Mouse (Mus musculus) heart, embryonic 12.5 days (tissue): ENCODE measurements around the gene Vegfb. TPM values are rescaled to one million over a fixed set of nuclear protein-coding genes. Genes with fewer than 3 reads are reported as not detected.

Experiments
- ATAC-seq: fragments of 200-750 bp; cut with Nextera tagmentation; 2 replicates; pipeline ENCODE4 v1.8.0; 2017; ENCODE audit warnings: moderate TSS enrichment, moderate library complexity; ENCODE audit not compliant: insufficient number of reproducible peaks, low FRiP score
- H3K27ac ChIP-seq: fragments of 300-500 bp; sonication (generic); 2 replicates; pipeline ENCODE4 v1.5.1; 2016; ENCODE audit warnings: mild to moderate bottlenecking, moderate library complexity; ENCODE audit not compliant: poor library complexity, severe bottlenecking
- H3K27me3 ChIP-seq: fragments of 300-500 bp; sonication (generic); replicated peaks from 2 replicates; pipeline ENCODE4 v1.6.1; 2016; ENCODE audit warnings: mild to moderate bottlenecking, moderate library complexity
- H3K36me3 ChIP-seq: fragments of 300-500 bp; sonication (generic); 2 replicates; pipeline ENCODE4 v1.6.1; 2016; ENCODE audit warnings: mild to moderate bottlenecking, moderate library complexity
- H3K4me1 ChIP-seq: fragments of 300-500 bp; sonication (generic); replicated peaks from 2 replicates; pipeline ENCODE4 v1.6.1; 2016; ENCODE audit warnings: mild to moderate bottlenecking
- H3K4me2 ChIP-seq: fragments of 300-500 bp; sonication (generic); 2 replicates; pipeline ENCODE4 v1.6.1; 2016; ENCODE audit warnings: mild to moderate bottlenecking, moderate library complexity
- H3K4me3 ChIP-seq: fragments of 300-500 bp; sonication (generic); 2 replicates; pipeline ENCODE4 v1.5.1; 2016; ENCODE audit warnings: mild to moderate bottlenecking
- H3K9ac ChIP-seq: fragments of 300-500 bp; sonication (generic); 2 replicates; pipeline ENCODE4 v1.6.1; 2016; ENCODE audit warnings: mild to moderate bottlenecking, moderate library complexity
- H3K9me3 ChIP-seq: fragments of 300-500 bp; sonication (generic); replicated peaks from 2 replicates; pipeline ENCODE4 v1.6.1; 2016; ENCODE audit warnings: mild to moderate bottlenecking, moderate library complexity
- WGBS: fragments of 180-500 bp; shearing (Covaris S2); methylation state at CpG from one replicate; pipeline ENCODE4 v1.1.7; 2016; 5-methylcytosine and 5-hydroxymethylcytosine counted together
- polyA plus RNA-seq: library from polyadenylated mRNA; unstranded; fragments of >200 nt; fragmentation: Nextera tagmentation; extraction: Ambion mirVana; gene quantifications from 2 replicates; pipeline ENCODE4 v1.2.1, GENCODE M21; 2016

Vegfb gene
- polyA plus RNA-seq, 1 experiment from 2014 or later, result 136 TPM

DNA sequence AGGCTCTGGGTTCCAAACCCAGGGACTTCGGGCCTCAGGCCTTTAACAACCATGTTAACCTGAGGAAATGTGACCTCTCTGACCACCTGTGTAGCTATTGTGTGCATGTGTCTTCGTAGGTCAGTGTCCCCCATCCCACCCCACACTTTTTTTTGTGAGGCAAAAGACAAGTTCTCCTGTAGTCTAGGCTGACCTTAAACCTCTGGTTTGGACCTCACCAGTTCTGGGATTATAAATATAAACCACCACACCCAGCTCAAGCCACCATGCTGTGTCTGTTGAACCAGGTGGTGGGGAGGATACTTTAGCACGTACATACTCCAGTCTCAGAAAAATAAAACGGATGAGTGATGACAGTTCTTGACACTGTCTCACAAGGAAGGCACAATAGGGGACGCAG, 37.5 kb downstream of the Vegfb start:
- H3K4me2 ChIP-seq, result peak overlapping the region; percentile 78
- no peak for ATAC-seq
- peak overlapping the region; percentile 98 for H3K27ac ChIP-seq
- H3K36me3 ChIP-seq, result peaks cover 21% of the 10 kb centered on the region
- H3K9me3 ChIP-seq, result no peaks in the 10 kb centered on the region
- no peaks in the 10 kb centered on the region for H3K27me3 ChIP-seq
- H3K4me1 ChIP-seq, result peaks cover 32% of the 10 kb centered on the region
- H3K9ac ChIP-seq, result 0 out of 2 replicates have a peak overlapping the region, but pooled peaks have one; percentile 80
- H3K4me3 ChIP-seq, result peak overlapping the region; percentile 63
- 60% methylated on average over 5 of the region's 5 CpGs for WGBS

DNA sequence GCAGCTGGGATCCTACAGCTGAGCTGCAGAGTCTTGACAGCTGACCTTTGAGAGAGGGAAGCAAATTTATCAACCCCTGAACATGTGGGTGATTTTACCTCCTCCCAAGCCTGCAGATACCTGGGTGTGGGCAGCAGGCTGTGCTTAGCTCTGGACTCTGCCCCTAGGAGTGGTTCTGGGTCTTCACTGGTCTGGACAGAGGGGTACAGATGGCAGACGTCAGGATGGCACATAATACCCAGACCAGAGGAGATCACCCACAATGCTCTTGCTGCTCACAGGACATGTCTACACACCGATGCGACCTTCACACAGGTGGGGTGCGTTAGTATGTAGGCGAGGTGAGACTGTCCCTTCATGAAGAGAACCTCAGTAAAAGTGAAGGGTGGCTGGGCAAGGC, 37.9 kb downstream of the Vegfb start:
- Histone ChIP-seq H3K4me1 (peaks cover 28% of the 10 kb centered on the region), H3K4me2 (0 out of 2 replicates have a peak overlapping the region, but pooled peaks have one; percentile 78), H3K4me3 (no peak overlapping the region), H3K36me3 (peaks cover 19% of the 10 kb centered on the region), H3K27ac (no peak overlapping the region), H3K9ac (no peak overlapping the region), H3K27me3 (no peaks in the 10 kb centered on the region), H3K9me3 (no peaks in the 10 kb centered on the region)
- ATAC-seq, result no peak
- 92% methylated on average over 5 of the region's 5 CpGs for WGBS

DNA sequence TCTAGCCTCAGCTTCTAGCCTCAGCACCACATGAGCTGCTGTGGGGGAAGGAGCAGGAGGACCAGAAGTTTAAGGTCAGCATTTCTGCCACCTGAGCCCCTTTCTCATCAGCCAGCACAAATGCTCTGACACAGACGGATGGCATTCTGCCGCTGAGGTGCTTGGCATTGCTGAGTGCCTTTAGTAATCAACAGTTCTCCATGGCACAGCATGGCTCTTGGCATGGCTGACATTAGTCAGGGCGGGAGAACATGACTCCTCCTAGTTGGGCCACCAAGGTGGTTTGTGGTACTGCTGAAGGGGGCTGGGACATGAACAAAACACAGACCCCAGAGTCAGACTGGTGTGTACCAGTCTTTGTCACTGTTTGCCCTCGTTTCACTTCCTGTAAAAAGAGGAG, 39.3 kb downstream of the Vegfb start:
- H3K27me3 ChIP-seq, result no peaks in the 10 kb centered on the region
- H3K4me3 ChIP-seq, result no peak overlapping the region
- H3K27ac ChIP-seq, result no peak overlapping the region
- H3K9me3 ChIP-seq, result no peaks in the 10 kb centered on the region
- H3K9ac ChIP-seq, result no peak overlapping the region
- H3K4me2 ChIP-seq, result no peak overlapping the region
- H3K4me1 ChIP-seq, result peaks cover 19% of the 10 kb centered on the region
- 79% methylated on average over 4 of the region's 4 CpGs for WGBS
- peaks cover 13% of the 10 kb centered on the region for H3K36me3 ChIP-seq
- ATAC-seq, result no peak

DNA sequence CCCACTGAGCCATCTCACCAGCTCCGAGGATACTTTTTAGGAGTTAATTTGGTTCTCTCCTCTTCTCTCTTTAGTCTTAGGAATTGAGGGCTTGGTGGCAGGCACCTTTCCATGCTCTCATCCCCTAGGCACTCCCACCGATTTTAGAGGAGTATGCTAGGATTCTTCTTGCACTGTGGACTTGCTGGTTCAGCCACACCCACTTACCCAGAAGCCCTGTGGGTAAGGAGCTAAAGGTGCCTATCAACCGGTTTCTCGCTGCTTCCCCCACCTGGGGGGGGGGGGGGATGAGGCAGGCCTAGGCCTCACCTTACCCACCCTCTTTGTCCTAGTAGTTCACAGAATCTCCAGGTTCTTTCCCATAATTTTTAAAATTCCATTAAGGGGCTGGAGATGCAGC, 39.7 kb downstream of the Vegfb start:
- Histone ChIP-seq H3K36me3 (peaks cover 13% of the 10 kb centered on the region), H3K27ac (no peak overlapping the region), H3K4me2 (no peak overlapping the region), H3K9me3 (no peaks in the 10 kb centered on the region), H3K4me1 (peaks cover 19% of the 10 kb centered on the region), H3K4me3 (no peak overlapping the region), H3K9ac (no peak overlapping the region), H3K27me3 (no peaks in the 10 kb centered on the region)
- ATAC-seq, result no peak
- WGBS, result 52% methylated on average over 4 of the region's 4 CpGs

DNA sequence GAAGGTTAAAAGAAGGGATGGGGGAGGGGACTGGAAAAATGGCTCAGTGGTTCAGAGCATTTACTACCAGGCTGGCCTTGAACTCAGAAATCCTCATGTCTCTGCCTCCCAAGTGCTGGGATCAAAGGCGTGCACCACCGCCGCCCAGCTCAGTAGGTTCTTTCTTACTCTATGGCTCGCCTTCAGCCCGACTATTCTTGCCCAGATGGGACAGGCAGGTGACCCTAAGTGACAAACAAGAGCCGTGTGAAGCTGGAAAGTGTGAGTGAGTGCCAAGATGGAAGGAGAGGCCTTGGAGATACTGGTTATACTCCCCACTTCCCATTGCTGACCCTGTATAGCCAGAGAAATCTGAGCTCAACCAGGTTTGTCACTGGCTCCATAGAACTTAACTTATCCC, 43.7 kb downstream of the Vegfb start:
- peaks cover 23% of the 10 kb centered on the region for H3K4me1 ChIP-seq
- no peak overlapping the region for H3K27ac ChIP-seq
- no peak for ATAC-seq
- WGBS, result 89% methylated on average over 6 of the region's 6 CpGs
- H3K36me3 ChIP-seq, result peaks cover 13% of the 10 kb centered on the region
- no peak overlapping the region for H3K4me3 ChIP-seq
- H3K27me3 ChIP-seq, result no peaks in the 10 kb centered on the region
- H3K9me3 ChIP-seq, result no peaks in the 10 kb centered on the region
- no peak overlapping the region for H3K9ac ChIP-seq
- H3K4me2 ChIP-seq, result no peak overlapping the region

DNA sequence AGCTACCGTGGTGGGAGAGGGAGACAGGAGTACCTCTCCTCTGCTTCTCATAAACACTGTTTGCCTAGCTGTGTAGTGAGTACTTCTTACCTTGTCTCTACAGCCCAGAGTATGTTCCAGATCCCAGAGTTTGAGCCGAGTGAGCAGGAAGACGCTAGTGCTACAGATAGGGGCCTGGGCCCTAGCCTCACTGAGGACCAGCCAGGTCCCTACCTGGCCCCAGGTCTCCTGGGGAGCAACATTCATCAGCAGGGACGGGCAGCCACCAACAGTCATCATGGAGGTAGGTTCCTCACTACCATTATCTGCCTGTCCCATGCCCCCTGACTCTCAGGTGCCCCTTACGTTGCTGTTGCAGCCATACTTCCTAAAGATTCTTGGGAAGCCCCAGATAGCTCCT, 44.7 kb downstream of the Vegfb start:
- WGBS, result 30% methylated on average over 5 of the region's 5 CpGs
- no peak for ATAC-seq
- peak overlapping the region; percentile 98 for H3K4me2 ChIP-seq

DNA sequence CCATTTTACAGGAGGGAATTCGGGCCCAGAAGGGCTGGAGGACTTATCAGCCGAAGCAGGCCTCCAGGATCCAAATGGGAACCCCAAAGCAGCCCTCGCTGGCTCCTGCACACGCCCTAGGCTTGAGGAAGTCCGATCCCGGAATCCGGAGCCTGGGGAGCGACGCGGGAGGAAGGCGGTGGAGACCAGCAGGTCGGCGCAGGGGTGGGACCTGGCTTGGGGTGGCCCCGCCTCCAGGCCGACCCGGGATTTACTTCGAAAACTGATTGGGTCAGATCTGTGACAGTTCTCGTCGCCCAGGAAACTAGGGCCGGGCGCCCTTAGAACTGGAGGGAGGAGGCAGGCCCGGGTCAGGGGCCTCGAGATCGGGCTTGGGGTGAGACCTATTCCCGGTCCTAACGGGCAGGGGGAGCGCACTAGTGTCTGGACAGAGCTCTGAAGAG, 45.2 kb downstream of the Vegfb start, which contains the start of gene Gpr137:
Gpr137 (minus strand) TSS at position 232 of the 443 bp plus-strand sequence.
- Histone ChIP-seq H3K27ac (peak within 1 kb of the TSS; percentile 93), H3K4me2 (peak within 1 kb of the TSS; percentile 98), H3K4me3 (peak within 1 kb of the TSS; percentile 80), H3K4me1 (peaks cover 23% of the 10 kb centered on the region), H3K9me3 (no peaks in the 10 kb centered on the region), H3K27me3 (peaks cover 9% of the 10 kb centered on the region), H3K9ac (peak within 1 kb of the TSS; percentile 89), H3K36me3 (peaks cover 15% of the 10 kb centered on the region)
- 0% methylated on average over 27 of the region's 27 CpGs for WGBS
- ATAC-seq, result peak; percentile 92

More for the DNA sequence above, 44.7 kb downstream of the Vegfb start:
- Histone ChIP-seq H3K4me3 (peak overlapping the region; percentile 80), H3K36me3 (peaks cover 15% of the 10 kb centered on the region), H3K9ac (peak overlapping the region; percentile 89), H3K27ac (peak overlapping the region; percentile 60), H3K27me3 (peaks cover 6% of the 10 kb centered on the region), H3K4me1 (peaks cover 23% of the 10 kb centered on the region), H3K9me3 (no peaks in the 10 kb centered on the region)

DNA sequence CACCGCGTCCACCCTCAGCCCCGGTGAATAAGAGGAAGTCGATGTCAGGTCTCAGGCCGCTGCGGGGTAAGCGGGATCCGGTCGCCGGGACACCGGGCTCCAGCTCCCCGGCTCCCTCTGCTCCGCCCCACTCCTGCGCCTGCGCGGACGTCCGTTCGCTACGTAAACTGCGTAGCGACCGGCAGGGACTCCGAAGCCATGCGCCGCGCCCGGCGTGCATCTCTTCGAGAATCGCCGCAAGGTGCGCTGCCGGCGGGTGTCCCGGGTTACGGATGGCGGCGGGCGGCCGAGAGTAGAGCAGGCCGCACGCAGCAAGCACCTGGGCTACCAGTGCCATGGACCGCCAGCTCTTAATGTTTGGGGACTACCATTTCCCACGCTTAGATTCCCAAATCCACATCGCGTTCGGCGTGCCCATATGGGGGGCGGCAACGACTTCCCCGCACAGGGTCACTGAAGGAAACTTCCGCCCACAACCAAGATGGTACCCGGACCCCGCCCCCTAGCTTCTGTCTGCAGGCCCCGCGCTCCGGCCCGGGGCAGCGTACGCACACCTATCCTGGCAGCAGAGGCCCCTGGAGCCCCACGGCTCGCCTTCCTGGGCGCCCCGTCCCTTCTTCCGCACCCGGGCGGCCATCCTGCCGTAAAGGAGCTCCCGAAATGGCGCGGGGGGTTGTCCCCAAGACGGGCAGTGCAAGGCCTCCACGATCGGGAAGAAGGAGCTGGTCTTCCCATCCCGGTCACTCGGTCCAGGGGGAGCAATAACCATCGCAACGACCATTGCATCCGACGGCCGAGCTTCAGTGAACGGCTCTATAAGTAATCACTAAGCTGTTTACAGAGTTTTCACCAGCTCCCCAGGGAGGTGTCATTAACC, 45.8 kb downstream of the Vegfb start, which contains the start of gene Bad:
Bad (plus strand) TSS at position 490 of the 877 bp plus-strand sequence.
- no peaks in the 10 kb centered on the region for H3K9me3 ChIP-seq
- peak within 1 kb of the TSS; percentile 89 for H3K9ac ChIP-seq
- H3K4me3 ChIP-seq, result peak within 1 kb of the TSS; percentile 80
- under 1% methylated on average over 83 of the region's 83 CpGs for WGBS
- peaks cover 23% of the 10 kb centered on the region for H3K4me1 ChIP-seq
- H3K27me3 ChIP-seq, result peaks cover 9% of the 10 kb centered on the region
- peak within 1 kb of the TSS; percentile 93 for H3K27ac ChIP-seq
- peak within 1 kb of the TSS; percentile 98 for H3K4me2 ChIP-seq
- ATAC-seq, result peak; percentile 83
- H3K36me3 ChIP-seq, result peaks cover 15% of the 10 kb centered on the region

DNA sequence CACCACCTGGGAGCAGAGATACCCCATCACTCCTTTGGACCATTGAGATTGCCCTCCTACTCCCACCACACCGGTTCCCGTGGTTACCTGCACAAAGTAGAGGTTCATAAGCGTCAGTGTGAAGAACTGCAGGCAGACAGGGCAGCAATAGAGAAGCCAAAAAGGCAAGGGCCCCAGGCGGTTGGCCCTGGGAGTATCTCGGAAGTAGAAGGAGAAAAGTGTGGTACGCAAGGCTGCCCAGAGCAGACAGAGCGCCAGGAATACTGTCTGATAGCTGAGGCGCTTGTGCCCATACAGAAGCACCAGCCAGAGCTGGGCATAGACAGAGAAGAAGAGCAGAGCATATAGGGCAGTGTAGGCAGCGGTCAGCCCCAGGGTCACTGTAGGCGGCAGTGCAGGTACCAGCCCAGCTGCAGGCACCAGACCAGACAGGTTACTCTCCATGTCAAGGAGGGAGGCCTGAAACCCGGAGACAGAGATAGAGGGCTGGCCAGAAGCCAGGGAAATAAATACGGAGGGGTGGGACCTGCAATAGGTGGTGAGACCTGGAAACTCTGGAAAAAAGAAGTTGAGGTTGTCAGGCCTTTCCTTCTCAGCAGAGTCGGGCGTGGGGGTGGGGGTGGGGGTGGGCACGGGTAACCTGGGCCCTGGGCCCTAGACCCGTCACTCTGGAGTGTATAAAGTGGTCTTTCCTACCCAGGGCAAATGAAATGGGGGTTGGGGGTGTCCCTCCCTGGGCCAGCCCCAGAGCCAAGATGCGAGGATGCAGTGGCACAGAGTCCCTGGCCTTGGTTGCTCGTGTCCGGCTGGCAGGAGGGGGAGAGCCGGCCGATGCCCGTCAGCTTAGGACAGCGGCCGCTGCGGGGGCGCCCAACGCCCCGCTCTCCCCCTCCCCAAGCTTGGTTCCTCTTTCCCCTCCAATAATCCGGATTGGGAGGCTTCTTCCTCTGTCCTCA, 46.8 kb downstream of the Vegfb start:
- Histone ChIP-seq H3K9ac (peak overlapping the region; percentile 89), H3K4me2 (peak overlapping the region; percentile 98), H3K27me3 (peaks cover 17% of the 10 kb centered on the region), H3K9me3 (no peaks in the 10 kb centered on the region), H3K27ac (peak overlapping the region; percentile 93), H3K4me3 (peak overlapping the region; percentile 80), H3K4me1 (peaks cover 23% of the 10 kb centered on the region), H3K36me3 (peaks cover 9% of the 10 kb centered on the region)
- 21% methylated on average over 25 of the region's 29 CpGs for WGBS
- ATAC-seq, result no peak

DNA sequence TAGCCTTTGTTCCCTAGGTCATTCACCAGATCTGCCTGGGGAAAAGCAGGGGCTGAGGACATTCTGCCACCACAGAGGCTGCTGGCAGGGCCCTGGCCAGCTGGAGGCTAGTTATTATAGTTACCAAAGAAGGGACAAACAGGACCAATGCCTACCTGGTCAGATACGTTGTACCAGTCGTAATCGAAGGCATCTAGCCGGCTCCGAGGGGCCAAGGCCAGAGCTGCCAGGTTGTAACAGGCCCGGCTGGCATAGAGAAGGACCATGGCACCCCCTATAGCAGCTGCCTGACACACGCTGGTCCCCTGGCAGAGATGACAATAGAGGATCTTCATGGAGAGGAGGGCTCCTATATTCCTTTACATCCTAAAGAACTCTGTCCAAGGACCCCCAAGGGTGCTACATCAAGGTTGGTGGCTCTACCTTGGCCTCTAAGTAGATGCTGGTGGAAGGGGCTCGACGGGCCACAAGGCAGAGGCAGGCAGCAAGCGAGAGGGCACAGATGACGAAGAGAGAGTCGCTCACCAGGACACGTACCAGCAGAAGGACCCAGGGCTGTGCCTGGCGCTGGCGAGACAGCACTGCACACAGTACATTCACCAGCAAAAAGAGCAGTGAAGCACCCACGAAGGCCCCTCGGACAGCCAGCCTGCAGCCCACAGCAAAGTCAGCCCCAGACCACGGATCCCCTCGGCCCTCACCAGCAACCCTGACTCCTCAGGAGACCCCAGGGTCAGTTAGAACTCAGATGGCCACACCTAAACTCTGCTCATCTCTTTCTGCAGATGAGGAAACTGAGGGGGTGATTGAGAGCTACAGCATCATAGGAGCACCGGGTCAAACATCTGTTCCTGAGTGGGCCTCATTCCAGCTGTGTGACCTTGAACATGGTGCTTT, 48.1 kb downstream of the Vegfb start:
- Histone ChIP-seq H3K9me3 (no peaks in the 10 kb centered on the region), H3K4me1 (peaks cover 25% of the 10 kb centered on the region), H3K27ac (no peak overlapping the region), H3K9ac (peak overlapping the region; percentile 16; the same call in 1 of the 2 replicates), H3K27me3 (peaks cover 28% of the 10 kb centered on the region), H3K4me2 (0 out of 2 replicates have a peak overlapping the region, but pooled peaks have one; percentile 98), H3K36me3 (0 out of 2 replicates have a peak, but pooled peaks cover 2% of the 10 kb centered on the region), H3K4me3 (no peak overlapping the region)
- ATAC-seq, result no peak
- 90% methylated on average over 20 of the region's 20 CpGs for WGBS
